Mouse (Mus musculus) hindlimb bud, embryonic 11.5 days (tissue): ENCODE results near the gene Fignl1.

Experiments used
- DNase-seq: peaks from one replicate; pipeline ENCODE4 v3.0.0-alpha.2; 2012; ENCODE audit warnings: low read depth, low spot score; ENCODE audit errors: extremely low spot score

Fignl1 gene

GRCm38 (mm10) chr11:11766736-11767135 lies 42.0 kb downstream of the Fignl1 start:
- no peak for DNase-seq

DNA sequence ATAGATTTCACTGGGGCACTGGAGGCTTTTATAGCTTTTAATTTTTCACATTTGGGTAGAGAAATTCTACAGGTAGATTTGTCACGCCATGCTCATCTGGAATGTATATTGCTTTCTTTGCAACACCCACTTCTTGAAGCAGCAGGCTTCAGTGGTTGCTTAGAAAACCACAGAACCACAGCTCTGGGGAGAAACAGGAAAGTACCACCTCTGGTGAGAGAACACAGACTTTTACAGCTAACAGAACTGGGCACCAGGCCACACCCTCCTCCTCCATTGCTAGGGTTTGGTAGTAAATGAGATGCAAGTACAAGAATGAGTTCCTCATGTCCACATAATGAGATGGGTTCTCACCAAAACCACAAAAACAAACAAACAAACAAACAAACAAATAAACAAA lies 42.7 kb downstream of the Fignl1 start:
- DNase-seq = no peak

DNA sequence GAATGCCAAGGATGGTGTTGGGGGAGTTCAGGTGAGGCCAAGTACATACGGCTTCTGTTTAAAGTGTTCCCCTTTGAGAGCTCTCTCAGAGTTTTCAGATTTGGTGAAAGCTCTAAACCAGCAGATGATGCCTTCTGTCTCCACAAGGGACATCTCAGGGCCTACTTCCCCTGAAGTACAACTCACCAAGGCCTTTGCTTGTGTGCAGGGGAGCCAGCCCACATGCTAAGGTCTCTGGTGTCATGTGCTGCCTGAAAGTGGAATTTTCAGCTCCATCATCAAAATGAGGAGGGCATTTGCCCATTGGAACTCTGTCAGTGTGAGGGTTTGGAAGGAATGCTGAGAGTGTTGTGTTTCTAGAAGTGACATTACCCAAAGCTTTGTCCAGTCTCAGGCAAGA lies 43.3 kb downstream of the Fignl1 start:
- DNase-seq = no peak

- no peak for DNase-seq
Observed at GRCm38 (mm10) chr11:11763211-11763666, 45.5 kb downstream of the Fignl1 start.

DNA sequence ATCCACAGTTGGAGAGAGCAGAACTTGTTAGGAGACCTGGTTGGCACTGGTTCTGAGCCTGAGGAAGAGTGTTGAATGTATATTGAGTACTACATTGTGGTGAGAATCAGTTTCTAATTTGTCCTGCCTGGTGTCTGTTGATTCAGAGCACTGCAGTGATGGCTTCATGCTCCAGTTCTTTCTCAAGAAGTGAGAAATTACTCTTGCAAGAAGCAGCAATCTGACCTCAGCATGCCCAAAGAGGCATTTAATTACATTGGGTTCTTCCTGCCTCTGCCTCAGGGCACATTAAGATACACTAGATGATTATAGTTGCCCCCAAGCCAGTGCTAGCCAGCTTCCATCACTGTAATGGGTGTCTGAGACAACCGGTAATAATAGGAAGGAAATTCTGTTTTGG lies 49.9 kb downstream of the Fignl1 start:
- DNase-seq = no peak

DNA sequence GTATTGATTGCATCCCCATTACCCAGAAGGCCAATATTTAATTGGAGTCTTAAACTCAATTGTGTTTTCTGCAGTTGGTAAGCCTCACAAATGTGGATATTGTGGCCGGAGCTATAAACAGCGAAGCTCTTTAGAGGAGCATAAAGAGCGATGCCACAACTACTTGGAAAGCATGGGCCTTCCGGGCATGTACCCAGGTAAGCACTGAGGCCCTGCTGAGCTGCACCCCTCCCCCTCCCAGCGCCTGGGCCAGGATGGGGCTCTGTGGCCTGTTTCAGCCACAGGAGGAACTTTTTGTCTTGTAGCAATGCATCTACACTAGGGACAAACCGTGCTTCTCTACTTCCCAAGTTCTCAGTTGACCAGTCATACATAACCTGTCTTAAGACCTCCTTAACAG lies 50.6 kb downstream of the Fignl1 start:
- no peak for DNase-seq

GRCm38 (mm10) chr11:11752859-11753258 lies 55.9 kb downstream of the Fignl1 start:
- no peak for DNase-seq

- no peak for DNase-seq
Observed at GRCm38 (mm10) chr11:11751091-11751490, 57.7 kb downstream of the Fignl1 start.

- DNase-seq = no peak
Observed at GRCm38 (mm10) chr11:11744222-11744621, 64.5 kb downstream of the Fignl1 start.

DNA sequence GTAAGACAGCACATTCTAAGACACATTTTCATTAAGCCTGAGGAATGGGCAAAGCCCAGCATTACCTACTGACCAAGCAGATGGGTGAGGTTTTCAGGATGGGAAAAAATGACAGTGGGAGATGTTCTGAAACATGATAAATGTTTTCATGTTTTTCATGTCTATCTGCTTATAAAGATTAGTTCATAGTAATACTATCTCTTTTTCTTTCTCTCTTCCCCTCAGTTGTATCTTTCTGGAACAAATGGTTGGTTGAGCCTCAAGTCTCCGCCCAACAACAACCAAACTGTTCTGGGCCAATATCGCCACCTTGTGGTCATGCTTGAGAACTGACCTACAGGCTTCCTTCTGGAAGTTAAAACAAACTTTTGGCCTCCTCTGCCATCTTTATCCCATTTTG lies 66.1 kb downstream of the Fignl1 start:
- peak; percentile 3 for DNase-seq

GRCm38 (mm10) chr11:11741574-11741973 lies 67.2 kb downstream of the Fignl1 start:
- DNase-seq = no peak

- no peak for DNase-seq
Observed at GRCm38 (mm10) chr11:11740603-11741002, 68.2 kb downstream of the Fignl1 start.

GRCm38 (mm10) chr11:11739054-11739453 lies 69.7 kb downstream of the Fignl1 start:
- no peak for DNase-seq

DNA sequence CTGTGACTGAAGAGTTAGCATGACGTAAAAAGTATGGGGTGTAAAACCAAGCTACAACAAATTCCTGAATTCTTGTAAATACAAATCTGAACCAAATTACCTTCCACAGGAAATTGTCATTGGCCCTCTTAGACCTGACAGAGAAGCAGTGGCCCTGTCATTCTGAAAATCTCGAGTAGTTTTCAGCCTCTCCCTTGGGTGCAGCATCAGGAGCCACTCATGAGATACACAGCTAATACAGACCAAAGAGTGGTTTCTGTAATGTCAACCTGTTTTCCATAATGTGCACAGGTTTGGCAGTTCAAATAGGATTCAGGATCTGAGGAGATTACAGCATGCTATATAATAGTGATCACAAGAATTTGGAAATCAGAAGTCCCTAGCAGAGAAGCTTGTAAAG lies 71.2 kb downstream of the Fignl1 start:
- no peak for DNase-seq
